Mouse (Mus musculus): Measurements from ENCODE around the gene Sap18b.

- TF ChIP-seq POLR2A (IDR thresholded peaks at IDR 0.05; ENCODE audit: borderline replicate concordance, control insufficient read depth, low read depth, low read length), result no peak
- no peak for TF ChIP-seq CTCF (IDR thresholded peaks at IDR 0.05; ENCODE audit: control insufficient read depth, insufficient read depth, low read length)
These were observed 46.5 kb downstream of the Sap18b start for GRCm38 (mm10) chr8:95871690-95872089.

Data from bone marrow, adult 2 months (tissue).